Mouse (Mus musculus): Measurements from ENCODE around the gene Cdk5.

DNA sequence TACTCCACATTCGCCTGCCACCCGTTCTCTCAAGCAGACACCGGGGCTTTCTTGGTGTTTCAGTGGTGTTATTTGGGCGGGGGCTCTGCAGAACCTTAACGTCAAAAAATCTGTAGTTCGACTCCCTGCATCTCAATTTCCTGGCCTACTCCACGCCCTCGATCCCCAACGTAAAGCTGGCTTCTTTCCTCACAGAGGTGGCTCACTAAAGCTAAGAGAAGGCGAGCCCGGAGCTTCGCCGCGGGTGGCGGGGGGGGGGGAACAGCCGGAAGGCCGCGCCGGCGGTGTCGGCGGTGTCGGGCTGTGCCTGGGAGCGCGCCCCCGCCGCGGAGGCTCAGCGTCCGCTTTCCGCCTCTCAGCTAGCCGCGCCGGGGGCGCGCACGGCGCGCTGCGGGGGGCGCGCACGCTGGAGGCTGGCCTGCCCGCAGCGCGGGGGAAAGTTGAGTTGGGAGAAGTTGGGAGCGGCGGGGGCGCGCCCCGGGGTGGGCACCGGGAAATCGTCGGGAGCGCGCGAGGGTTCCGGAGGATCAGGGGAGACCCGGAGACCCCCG lies 1.6 kb upstream of the Cdk5 start:
- TF ChIP-seq POLR2A (IDR thresholded peaks at IDR 0.05; ENCODE audit: extremely low read depth, insufficient read depth, low read length) = peak; percentile 57; the same call in 1 of the 2 replicates
- TF ChIP-seq CTCF (IDR thresholded peaks at IDR 0.05; ENCODE audit: low read depth, low read length) = no peak

Measured in liver, adult 2 months (tissue).